Mouse (Mus musculus): ENCODE data around the gene Atf6b.

Gene Atf6b

DNA sequence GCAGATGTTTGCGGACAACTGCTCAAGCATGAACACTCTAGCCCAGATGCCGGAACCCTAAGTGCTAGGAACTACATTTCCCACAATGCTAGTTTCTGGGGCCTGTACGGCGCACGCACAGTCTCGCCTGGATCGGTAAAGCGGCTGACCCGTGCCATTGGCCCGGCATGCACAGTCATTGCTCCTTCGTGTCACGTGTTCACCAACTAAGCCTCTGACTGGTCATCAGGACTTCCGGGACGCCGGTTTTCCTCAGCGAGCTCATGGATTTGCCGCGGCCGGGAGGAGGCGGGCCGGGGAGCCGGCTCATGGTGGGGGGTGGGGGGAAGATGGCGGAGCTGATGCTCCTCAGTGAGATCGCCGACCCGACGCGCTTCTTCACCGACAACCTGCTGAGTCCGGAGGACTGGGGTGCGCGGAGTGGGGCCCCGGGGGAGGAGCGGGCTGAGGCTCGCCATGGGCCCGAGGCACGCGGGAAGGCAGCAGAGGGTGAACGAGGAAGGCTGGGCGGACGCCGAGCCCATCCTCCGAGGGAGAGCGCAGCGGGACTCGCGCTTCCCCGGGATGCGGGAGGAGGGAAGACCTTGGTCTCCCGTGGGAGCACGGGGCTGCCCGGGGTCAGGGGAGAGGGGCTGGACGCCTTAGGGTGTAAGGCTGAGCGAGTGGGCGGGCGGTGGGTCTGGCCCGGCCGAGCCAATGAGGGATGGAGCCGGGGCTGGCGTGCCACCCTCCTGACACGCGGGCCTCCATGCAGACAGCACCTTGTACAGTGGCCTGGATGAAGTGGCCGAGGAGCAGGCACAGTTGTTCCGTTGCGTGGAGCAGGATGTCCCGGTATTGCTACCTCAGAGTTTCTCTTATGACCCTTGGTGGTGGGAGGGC is at the start of gene Atf6b:
Gene Atf6b (plus strand): TSS at position 241 of the 882 bp plus-strand sequence.
- peak; percentile 99 for DNase-seq

DNA sequence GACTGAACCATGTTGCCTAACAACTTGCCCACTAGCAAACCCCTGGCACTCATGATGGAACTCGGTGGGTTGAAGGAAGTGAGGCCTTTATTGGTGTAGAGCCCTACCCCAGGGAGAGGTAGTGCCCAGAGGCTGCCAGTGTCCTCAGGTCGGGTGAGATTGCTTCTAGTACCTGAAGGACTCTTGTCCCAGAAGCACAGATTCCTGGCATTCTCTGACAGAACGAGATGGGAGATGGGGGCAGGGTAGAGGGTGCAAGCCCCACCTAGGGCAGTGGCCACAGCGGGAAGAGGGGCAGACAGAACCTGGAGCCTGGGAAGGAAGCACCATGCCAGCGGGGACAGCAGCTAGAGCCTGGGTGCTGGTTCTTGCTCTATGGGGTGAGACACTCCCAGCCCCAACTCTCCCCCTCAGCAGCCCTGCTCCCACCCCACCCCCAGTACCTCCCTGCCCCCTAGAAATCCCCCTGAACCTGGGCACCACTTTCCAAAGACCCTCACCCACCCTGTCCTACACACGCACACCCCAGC is 49.3 kb upstream of the Atf6b start, which contains the start of gene Ager:
Gene Ager (plus strand): TSS at position 297 of the 530 bp plus-strand sequence.
- no peak for DNase-seq

DNA sequence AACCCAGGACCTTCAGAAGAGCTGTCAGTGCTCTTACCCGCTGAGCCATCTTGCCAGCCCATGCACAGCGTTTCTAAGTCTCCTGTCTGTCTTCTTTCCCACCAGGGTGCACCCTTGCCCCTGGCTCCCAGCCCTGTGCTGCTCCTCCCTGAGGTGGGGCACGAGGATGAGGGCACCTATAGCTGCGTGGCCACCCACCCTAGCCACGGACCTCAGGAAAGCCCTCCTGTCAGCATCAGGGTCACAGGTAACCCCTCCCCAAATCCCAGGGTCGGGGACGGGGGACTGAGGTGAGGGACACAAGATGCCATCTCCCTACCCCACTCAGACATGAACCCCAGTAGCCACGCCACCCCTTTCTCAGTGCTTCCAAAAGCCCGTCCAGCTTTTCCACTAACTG is 47.1 kb upstream of the Atf6b start:
- DNase-seq, result peak; percentile 8

DNA sequence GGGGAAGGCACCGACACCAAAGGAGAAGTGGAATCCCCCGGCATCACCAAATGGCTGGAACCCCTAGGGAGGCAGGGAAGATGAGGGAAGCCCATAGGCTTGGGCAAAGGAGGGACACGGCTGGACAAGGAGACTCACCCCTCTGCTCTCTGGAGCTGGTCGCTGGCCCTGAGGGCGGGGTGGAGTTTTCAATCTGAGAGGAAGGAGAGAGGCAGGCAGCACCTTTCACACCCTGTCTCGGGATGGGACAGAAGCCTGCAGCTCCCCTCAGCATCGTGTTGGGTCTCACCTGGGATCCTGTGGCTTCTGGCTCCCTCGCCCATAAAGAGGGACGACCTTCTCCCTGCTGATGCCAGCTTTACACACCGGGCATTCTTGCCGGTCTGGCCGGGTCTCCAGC is 45.1 kb upstream of the Atf6b start:
- peak; percentile 20 for DNase-seq

DNA sequence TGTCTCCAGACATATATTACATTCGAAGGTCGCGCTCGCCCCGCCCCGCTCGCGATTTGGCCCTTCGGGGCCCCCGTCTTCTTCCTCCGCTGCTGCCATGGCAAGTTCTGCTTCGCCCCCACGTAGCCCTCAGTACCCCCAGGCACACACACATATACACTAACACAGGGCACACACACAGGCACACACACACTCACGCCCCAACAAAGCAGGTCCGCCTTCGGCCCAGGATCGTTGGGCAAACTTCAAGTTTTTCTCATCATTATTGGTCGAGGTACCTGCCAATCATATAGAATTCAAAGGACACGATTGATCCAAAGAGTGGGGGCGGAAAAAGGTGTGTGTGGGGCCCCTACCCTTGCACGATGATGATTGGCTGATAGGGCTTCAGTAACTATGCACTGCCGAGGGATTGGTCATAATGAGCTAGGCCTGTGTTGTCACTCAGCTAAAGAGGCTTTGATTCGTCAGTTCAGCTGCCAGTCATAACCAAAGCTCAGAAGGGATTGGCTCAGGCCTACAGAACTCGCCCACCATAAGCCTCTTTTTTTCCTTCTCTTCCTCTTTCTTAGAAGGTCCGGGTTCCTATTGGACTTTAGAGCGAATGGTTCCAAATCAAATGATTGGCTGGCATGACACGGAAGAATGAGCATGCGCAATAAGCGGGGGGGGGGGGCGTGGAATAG is 43.4 kb upstream of the Atf6b start, which contains the start of gene Rnf5:
Gene Rnf5 (minus strand): TSS at position 316 of the 686 bp plus-strand sequence.
- peak; percentile 100 for DNase-seq

DNA sequence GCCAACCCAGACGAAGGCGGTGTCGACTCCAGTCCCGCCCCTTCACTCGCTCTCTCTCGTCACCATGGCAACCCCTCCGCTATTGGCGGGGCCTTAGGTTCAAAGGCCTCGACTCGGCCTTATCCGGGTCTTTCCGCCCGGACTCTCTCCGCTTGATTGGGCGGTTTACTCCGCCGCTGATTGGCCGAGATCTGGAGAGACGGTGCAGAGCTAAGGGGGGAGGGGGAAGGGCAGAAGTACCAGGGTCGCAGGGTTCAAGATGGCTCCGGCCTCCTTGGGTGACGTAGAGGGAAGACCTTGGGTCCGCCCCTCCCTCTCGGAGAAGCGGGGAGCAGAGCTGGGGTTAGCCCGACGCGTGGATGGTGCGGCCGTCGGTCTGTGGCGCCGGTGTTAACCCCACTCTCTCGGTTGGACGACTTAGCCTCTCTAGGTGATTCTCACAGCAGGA is 42.9 kb upstream of the Atf6b start, which contains the start of gene Agpat1:
Gene Agpat1 (plus strand): TSS at position 202 of the 448 bp plus-strand sequence.
- DNase-seq, result peak; percentile 100

DNA sequence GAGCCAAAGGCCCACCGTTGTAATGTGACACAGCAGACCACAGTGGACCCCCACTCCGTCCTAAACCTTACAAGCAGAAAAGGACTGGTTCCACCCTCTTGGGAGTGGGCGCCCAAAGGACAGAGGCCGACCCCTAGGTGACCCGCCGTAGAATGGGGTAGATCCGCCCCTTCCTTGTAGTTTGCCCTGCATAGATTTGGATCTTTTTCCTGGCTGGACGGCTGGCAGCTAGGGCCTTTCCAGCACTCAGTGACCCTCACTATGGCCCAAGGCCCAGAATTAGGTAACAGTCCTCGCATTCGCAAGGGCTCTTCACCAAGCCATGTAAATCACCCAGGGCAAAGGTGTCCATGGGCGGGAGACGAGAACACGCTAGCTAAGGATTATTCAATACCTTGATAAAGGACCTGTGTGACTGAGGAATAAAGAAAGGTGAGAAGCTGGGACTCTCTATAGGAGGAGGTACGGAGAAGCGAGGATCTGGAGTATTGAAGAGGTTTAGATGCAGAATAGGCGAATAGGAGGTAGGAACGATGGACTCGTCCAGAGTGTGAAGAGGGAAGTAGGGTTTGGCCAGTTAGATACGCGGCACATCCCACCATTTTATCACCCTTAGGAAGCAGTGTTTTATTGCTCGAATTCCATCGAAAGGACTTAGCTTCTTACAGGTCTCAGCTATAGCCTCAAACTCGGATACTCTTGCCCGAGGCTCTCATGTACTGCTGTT is 42.3 kb upstream of the Atf6b start:
- DNase-seq, result peak; percentile 91

DNA sequence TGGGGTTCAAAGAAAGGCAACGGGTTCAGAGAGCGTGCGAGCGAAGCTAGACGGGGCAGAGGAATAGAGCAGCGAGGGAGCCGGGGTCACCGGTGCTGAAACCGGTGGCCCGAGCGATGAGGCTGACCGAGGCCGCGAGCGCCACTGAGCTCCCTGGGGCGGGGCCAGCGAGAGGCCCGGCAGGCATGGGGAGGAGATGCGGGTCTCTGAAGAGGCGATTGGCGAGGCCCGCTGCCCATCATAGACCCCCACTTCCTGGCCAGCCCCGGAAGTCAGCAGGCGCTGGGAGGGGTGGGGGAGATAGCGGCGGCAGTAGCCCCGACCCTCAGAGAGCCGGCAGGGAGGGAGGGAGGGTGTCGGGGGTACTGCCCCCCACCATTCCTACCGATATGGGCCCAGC is 41.3 kb upstream of the Atf6b start:
- peak; percentile 96 for DNase-seq

DNA sequence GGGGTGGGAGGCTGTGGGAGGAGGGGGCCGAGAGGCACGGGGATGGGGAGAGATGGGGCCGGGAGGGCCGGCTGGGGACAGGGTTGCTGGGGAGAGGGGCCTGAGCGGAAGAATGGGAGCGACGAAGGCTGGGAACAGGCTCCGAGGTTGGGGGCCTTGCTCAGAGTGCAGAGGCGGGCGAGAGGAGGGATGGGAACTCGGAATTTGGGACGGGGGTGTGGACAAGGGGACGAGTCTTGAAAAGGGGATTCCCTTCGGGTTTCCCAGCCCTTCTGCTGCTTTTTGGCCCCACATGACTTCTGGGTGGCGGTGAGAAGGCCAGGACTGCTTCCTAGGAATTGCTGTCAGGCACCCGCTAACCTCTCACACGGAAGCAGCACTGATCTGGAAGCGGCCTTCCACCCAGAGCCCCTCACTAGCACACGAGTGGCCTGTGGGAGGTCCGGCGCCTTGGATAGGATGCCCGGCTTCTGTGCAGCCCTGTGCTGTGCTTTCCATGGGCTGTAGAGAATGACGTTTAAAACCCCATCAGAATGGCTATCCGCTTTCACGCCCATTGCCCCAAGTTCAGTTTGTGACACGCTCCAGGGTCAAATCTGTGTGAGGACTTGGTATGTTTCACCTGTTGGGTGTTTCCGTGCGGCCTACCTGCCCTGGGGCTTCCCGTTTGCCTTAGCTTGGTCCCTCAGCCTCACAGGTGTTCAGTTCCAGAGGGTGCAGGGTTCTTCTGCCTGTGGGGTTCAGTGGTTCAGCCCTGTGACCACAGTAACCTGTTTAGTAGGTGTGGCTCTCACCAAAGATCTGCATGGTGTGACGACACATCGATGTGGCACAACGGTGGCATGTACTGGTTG is 40.5 kb upstream of the Atf6b start:
- DNase-seq, result no peak

DNA sequence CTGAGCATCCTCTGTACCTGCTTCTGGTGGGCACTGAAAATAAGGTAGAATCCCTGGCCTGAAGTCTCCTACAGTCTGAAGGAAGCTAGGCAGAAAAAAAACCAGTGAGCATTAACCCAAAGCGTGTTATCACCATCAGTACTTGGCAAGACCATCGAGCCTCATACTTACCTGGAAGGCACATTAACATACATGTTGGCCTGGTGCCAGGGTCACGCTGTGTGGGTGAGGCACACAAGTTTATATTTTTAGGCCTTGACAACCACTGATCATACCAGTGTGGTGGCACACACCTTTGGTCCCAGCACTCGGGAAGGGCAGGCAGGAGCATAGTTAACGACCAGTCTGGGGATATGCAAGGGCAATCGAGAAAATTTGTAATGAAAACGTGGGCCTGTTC is 38.9 kb upstream of the Atf6b start:
- DNase-seq, result no peak

DNA sequence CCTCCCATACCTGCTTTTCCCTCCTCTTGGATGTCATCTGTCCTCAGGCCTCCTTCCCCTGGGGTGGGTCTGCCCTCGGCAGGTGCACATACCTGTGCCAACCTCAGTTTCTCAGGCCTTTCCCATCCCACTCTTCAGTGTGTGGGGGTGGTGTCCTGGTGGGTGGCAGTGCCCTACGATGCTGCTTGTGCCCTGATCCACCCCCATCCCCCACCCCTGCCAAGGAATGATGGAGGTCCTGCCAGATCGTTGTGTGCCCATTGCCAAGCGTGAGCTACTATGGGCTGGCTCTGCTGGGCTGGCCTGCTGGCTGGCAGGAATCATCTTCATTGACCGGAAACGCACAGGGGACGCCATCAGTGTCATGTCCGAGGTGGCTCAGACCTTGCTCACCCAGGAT is 35.9 kb upstream of the Atf6b start:
- DNase-seq, result no peak

DNA sequence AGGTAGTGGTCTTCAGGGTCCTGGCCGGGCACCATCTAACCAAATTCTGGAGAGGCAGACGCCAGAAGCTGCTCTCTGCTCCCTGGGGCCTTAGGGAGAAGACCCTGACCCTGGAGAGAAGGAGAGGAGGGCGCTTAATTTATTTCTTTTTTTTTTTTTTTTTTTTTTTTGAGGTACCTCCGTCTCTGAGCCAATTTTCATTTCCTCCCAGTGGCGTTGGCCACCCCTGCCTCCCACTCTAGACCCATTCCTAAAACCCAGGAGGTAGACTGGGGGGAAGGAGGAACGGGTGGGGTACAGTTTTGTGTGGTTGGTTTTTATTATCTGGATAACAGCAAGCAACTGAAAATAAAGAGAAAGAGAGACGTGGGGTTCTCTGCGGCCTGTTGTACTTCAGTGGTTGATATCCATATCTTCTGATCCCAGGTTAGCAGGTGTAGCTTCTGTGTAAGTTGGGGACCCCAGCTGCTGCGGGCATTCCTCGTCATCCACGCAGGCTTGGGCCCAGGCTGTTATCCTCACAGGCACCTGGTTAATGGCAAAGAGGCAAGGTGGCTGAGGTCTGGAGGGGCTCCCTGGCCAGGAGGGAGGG is 33.8 kb upstream of the Atf6b start:
- no peak for DNase-seq

DNA sequence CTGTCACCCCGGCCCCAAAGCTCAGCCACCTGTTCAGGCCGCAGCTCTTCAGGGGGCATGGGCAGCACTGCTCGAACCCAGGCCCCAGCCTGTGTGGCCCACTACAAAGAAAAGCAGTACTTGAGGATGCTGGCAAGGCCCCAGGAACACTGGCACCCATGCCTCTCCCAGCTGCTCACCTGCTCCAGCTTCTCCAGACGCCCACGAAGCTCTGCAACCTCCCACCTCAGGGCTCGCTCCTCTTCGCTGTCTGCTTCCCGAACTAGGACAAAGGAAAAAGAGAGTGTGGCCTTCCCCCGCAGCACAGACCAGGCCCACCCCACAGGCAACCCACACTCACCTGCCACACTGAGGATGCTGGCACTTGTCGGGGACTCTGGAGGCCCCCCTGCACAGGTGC is 33.1 kb upstream of the Atf6b start:
- DNase-seq, result no peak

DNA sequence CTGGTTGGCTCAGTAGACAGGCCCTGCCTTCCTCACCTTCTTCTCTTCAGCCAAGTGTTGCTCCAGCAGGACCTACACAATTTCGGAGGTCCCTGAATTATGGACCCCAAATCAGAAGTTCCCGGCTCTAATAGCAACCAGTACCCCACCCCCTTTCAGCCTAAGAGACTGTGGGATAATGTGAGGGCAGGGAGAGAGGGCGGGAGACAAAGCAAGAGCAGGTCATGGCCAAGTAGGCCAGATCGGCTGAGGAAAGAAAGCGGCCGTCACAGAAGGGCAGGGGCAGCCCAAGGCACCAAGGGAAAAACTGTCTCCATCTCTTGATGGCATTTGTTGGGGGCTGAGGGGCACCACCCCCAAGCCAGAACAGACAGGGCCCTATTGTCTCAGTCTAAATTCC is 31.1 kb upstream of the Atf6b start, which contains the start of gene Egfl8:
Gene Egfl8 (minus strand): TSS at position 101 of the 400 bp plus-strand sequence.
- no peak for DNase-seq

DNA sequence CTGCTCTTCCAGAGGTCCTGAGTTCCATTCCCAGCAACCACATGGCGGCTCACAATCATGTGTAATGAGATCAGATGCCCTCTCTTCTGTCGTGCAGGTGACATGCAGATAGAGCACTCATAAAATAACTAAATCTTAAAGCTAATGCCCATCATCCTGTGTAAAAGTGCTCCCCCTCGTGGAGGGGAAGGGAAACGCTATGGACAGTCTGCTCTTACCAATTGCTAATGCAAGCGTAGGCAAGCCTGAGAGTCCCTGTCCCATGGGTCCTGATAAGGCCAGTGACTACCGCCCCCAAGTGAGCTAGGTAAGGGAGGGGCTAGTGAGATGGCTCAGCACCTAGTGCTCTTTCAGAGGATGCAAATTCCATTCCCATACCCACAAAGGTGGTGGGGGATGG is 27.9 kb upstream of the Atf6b start:
- DNase-seq, result peak; percentile 68

DNA sequence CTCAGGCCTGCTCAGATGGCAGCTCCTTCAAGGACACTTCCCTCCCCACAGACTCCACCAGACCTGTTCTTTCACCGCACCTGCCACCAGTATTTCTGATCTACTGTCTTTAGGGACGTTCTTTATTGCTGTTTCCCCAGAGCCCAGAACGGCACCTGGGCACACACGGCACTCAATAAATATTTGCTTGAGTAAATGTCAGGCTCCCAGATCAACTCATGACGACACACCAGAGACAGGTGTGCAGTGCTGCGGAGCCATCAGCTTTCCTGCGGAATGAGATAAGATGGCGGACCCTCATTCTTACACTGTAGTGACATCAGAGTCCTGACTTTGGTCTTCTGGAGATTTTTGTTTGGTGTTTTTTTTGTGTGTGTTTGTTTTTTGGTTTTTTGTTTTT is 25.9 kb upstream of the Atf6b start:
- no peak for DNase-seq

DNA sequence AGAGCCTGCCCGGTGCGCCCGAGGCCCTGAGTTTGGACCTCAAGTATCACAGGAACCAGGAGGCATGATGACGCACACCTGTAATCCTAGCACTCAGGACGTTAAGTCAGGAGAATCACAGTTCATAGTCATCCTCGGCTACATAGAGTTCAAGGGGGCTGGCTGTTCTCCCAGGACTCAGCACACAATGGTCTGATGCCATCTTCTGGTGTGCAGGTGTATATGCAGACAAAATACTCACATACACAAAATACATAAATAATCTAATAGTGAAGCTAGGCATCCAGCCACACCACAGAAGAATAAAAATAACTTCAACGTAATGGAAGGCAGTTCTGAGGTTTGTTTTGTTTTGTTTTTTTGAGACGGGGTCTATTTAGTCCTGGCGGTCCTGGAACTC is 23.8 kb upstream of the Atf6b start:
- no peak for DNase-seq

DNA sequence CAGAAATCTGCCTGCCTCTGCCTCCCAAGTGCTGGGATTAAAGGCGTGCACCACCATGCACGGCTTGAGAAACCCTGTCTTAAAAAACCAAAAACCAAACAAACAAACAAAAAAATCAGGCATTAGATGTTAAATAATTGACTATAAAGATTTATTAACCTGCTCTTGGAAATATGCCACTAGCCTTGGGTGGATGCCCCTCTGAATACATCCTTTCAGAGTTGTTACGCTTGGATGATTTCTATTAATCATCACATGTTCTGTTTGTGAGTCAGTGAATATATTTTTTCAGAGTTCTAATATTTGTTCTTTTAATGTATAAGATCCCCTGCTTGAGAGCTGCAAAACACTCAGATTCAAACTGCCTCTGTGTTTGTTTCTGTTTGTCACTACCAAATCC is 22.0 kb upstream of the Atf6b start:
- DNase-seq, result no peak

DNA sequence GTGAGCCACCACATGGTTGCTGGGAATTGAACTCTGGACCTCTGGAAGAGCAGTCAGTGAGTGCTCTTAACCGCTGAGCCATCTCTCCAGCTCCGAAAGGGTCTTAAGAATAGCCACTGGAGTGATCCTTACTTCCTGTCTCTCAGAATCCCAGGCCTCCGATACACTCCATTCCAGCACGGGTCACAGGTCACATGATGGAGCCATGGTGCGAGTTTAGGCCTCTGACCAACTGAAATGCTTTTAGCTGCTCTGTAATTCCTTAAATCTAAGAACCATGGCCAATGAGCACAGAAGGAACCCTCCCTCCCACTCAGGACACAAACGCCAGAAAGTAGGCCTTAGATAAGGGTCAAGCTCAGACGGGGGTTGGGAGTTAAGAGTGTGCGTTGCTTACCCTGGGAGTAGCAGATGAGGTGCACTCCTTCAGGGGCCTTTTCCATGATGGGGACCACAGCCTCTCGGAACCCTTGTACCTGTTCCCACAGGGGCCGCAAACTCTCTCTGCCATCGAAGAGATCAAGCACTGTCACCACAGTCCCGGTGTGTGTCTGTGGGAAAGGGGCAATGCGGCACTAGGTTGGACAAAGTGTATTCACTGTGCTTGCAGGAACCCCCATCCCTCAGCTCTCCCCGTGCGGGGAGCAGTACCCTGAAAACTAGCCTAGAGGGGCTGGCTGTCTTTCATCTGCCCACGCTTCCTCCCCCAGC is 20.7 kb upstream of the Atf6b start:
- peak; percentile 44 for DNase-seq

DNA sequence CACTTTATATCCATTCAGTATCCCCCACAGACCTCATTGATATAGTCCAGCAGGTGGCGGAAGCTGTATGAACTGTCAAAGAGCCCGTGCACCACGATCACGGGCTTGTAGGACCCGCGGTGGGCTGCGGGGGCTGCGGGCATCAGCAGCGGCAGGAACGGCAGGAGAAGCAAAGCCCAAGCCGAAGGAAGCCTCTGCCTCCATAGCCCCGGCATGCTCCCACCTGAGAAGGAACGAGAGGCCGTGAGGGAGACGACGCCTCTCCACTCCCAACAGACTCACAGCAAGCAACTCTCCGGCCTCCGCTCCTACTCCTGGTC is 20.2 kb upstream of the Atf6b start:
- DNase-seq, result peak; percentile 39
